Mouse (Mus musculus) gastrocnemius, postnatal 14 days (tissue): ENCODE data around the gene Gm37240. TPM values are rescaled to one million over a fixed set of nuclear protein-coding genes. Genes with fewer than 3 reads are reported as not detected.

Experiments used
- DNase-seq: peaks from one replicate; pipeline ENCODE4 v3.0.0; 2021; ENCODE audit warnings: mixed read lengths
- intact Hi-C: fragments of 180-260 bp; cut with DNase I; formaldehyde crosslinking; loops from one replicate; pipeline ENCODE4 v1.15.1; 2025; ENCODE audit warnings: low total_unique reads
- total RNA-seq, 2 experiments: library from RNA; stranded (reverse); gene quantifications; 2 replicates each; pipeline ENCODE4 v1.2.3; 2021

The Gm37240 gene
- total RNA-seq, 2 experiments from 2014 or later, result 32.3 to 43.3 TPM

- intact Hi-C loops, result no loop called here
- no peak for DNase-seq
Measured at GRCm38 (mm10) chr3:85391756-85392155, 495.6 kb downstream of the Gm37240 start.

DNA sequence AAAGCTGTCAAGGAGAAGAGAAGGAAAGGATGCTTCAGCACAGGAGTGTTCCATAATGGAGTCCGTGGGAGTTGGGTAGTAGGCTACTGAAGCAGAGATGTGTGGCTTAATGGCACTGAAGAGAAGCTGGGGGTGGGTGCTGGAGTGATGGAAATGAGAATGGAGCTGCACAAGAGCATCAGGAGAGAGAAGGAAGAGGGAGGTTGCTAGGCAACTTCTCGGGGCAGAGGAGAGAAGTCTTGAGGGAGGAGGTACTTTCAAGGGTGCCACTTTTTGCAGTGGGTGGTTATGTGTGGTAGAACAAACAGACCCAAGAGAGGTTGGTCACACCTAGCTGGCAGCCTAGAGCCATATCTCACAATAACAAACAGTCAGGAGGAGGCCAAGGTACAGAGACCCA is 496.2 kb downstream of the Gm37240 start:
- intact Hi-C loops, result no loop called here
- no peak for DNase-seq

DNA sequence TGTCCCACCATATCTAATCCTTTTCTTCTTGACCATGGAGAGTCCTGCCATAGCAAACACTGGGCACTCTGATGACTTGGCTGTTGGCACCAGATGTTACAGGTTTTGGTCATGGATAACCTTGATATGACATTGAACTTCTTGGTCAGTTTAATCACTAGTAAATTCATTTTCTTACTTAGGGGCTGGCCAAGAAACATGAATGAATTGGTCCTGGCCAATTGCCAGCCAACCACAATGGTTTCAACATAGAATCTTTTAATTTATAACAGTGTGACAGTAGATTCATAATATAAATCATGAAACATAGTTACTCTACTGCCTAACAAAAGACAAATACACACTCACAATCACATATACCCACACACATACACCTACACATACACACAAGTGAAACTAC is 501.9 kb downstream of the Gm37240 start:
- no peak for DNase-seq
- intact Hi-C loops, result no loop called here

- intact Hi-C loops, result no loop called here
Measured at GRCm38 (mm10) chr3:85383330-85383729, 504.0 kb downstream of the Gm37240 start.

DNA sequence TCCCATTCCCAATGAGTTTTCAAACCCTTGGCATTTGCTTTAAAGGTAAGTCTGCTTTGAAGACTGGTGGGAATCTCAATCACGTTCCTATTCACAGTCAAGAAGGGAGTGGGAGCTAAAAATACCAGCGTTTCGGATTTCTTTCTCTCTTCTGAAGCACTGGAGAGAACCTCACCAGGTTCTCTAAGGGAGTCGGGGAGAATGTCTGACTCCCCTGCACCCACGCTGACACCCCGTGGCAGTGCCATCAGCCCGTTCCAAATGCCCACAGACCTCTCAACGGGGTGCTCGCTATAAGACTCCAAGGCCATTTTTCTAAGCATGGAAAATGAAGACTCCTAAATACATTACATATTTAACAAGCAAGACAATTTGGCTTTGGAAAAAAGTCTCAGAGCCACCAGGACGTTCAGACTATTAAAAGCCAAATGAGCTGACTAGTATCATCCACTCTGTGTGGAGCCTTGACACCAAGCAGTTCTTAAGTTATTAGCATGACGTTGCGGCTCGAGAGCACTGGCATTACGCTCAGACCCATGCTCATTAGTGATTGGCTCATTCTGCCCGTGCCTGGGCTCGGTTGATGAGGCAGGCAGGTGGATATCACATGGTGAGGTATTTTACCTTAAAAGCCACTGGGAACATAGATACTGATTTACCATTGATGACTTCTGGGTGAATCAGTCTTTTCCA is 508.5 kb downstream of the Gm37240 start:
- intact Hi-C loops, result no loop called here
- DNase-seq, result no peak

More at GRCm38 (mm10) chr3:85383330-85383729, 504.0 kb downstream of the Gm37240 start:
- no peak for DNase-seq

GRCm38 (mm10) chr3:85377946-85378702 is 509.2 kb downstream of the Gm37240 start:
- peak; percentile 52 for DNase-seq
- intact Hi-C loops, result no loop called here

DNA sequence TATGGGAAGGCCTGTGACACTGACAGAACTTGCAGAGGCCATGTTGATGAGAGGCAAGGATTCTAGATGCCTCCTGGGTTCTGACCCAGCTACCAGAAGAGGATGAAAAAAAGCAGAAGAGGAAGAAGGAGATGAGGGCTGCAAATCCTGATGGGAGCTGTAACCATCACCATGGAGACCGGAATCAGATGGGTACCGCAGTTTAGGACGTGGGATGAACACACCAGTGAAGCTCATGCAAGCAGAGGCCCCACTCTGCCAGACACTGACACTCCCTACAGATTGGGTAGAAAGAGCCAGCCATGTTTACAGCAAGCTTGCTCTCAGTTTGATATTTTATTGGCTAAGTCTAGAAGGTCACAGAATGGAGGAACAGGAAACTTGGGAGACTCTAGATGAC is 509.8 kb downstream of the Gm37240 start:
- no peak for DNase-seq
- intact Hi-C loops, result no loop called here

GRCm38 (mm10) chr3:85376541-85376940 is 510.8 kb downstream of the Gm37240 start:
- intact Hi-C loops, result no loop called here
- DNase-seq, result no peak

DNA sequence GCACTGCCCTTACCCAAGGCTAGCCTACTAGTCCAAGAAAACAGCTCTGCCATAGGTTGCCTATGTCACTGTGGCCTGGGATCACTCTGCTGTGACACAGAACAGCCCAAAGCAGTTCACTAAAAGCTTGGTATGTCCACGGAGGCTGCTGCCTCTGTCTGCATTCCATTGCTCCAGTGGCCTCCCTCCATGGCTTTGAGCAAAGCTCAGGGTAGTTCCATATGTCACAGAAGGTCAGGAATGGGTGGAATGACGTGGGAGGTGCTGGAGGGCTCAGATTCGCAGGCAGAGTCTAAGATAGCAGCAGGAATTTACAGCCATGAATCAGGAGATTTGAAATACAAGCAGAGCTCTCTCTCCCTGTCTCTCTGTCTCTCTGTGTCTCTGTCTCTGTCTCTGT is 514.3 kb downstream of the Gm37240 start:
- intact Hi-C loops, result no loop called here
- DNase-seq, result no peak

- intact Hi-C loops, result no loop called here
- no peak for DNase-seq
Measured at GRCm38 (mm10) chr3:85369847-85370246, 517.5 kb downstream of the Gm37240 start.

GRCm38 (mm10) chr3:85369157-85369556 is 518.2 kb downstream of the Gm37240 start:
- intact Hi-C loops, result no loop called here
- DNase-seq, result no peak

DNA sequence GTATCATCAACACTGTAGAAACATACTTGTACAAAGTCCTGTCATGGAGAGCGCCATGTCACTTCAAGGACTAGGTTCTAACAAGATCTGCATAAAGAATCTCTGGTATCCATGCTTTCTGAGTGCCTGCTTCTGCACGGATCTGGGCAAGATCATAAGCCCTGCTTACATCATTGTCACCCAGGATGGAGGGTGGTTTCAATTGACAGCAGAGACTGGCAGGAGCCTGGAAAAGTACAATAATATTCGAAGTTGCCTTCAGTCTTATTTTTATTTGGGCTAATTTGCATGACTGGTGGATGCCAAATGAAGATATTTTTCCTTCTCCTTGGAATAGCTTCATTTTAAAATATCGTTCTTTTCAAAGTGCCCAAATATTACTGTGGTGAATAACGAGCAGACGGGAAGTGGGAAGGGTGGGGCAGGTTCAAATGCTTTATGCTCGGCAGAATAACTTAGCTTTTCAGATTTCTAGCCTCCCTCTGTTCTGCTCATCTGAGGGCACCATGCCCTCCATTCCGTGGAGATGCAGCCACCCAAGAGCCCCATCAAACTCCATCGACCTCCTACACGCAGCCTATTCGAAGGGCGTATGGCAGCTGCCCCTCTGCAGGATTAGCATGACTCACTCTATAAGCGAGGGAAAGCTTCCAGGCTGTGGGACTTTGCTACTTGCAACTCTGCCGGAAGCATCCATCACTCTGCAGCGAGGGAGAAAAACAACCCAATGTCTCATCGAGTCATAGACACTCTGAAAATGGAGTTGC is 518.8 kb downstream of the Gm37240 start:
- intact Hi-C loops, result no loop called here

GRCm38 (mm10) chr3:85364591-85365343 is 522.6 kb downstream of the Gm37240 start:
- intact Hi-C loops, result no loop called here

More for the DNA sequence above, 518.8 kb downstream of the Gm37240 start:
- DNase-seq, result no peak

GRCm38 (mm10) chr3:85362883-85363282 is 524.4 kb downstream of the Gm37240 start:
- no peak for DNase-seq
- intact Hi-C loops, result no loop called here

More at GRCm38 (mm10) chr3:85364591-85365343, 522.6 kb downstream of the Gm37240 start:
- no peak for DNase-seq

GRCm38 (mm10) chr3:85356373-85356772 is 530.9 kb downstream of the Gm37240 start:
- no peak for DNase-seq
- intact Hi-C loops, result no loop called here

GRCm38 (mm10) chr3:85348021-85348420 is 539.3 kb downstream of the Gm37240 start:
- no peak for DNase-seq
- intact Hi-C loops, result no loop called here

DNA sequence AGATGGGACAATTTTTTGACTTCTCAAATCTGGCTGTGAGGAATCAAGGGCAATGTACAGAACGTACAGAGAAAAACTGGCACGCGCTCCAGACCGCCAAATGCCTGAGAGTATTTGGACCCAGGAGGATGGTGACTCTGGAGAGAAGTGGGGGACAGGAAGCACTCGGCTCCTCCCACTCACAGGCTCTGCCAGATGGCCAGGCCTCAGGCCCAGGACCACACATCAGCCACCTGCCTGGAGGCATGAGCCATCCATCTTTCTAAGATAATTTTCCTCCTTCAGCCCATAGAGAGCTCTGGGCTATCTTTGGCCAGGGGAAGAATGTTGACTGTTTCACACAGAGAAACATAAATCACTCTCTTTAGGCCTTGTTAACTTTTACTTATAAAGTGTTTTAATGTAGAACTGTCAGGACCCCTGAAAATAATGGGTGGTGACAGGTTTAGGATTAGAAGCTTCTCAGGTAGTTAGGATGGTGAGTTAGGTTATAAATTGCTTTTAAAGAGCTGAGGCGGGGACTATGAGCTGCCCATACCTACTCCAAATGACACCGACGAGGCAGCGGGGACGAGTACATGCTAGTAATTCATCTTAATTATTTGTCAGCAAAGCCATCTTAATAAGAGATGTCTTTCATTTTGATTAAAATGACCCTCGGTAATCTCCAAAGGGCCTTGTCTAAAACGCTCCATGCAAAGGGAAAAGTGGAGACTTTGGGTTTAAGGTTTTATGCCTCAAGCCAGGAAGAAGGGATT is 546.0 kb downstream of the Gm37240 start:
- no peak for DNase-seq
- intact Hi-C loops, result no loop called here

- intact Hi-C loops, result no loop called here
- DNase-seq, result no peak
Measured at GRCm38 (mm10) chr3:85340491-85340890, 546.8 kb downstream of the Gm37240 start.

DNA sequence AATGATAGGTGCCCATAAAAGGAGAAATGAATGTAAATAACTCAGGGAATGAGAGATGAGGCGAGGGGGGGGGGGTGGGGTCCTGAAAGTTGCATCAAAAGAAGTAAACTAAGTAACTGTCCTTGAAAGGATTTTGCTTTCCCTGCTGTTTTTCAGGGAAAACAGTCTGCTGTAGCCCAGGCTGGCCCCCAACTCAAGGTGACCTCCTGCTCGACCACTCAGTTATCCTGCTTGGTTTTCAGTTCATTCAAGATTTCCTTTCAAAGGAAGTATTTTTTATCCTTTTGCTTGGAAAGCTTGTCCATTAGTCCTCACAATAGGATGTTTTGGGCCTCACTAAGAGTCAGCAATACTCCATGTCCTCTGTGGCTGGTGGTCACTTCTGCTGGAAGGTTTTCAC is 547.4 kb downstream of the Gm37240 start:
- intact Hi-C loops, result no loop called here
- no peak for DNase-seq
